In genomic region chr15:85716045-85716444, GRCm38 (mm10) we compare ENCODE assay signal across 9 mouse cellular contexts. TPM values are rescaled to one million over a fixed set of nuclear protein-coding genes. Genes with fewer than 3 reads are reported as not detected.
A peak's percentile ranks its signal among the peaks of the same experiment; 100 is the strongest.
DNase-seq lines count a peak whose midpoint lies in the region; ATAC-seq and TF ChIP-seq lines count a peak whose summit lies in the region.
"Had no signal": no experiment of that assay in that cellular context is flagged by ENCODE, and none has a peak within 500 bp of the region (broad histone marks: within the 10 kb centered on the region; RNA-seq: fewer than 3 reads in every experiment).

No protein-coding gene starts in this region.

- TF ChIP-seq POLR2A in bone marrow macrophage, adult 2 months (IDR thresholded peaks at IDR 0.05; ENCODE audit: borderline replicate concordance, low read depth, low read length), result no peak

- no peaks in the 10 kb centered on the region for H3K9me3 ChIP-seq in G1E (replicated peaks)
- no peaks in the 10 kb centered on the region for H3K9me3 ChIP-seq in embryonic facial prominence, embryonic 13.5 days
- H3K9me3 ChIP-seq: limb, embryonic 15.5 days had no signal

- H3K4me3 ChIP-seq in G1E (ENCODE audit: low read depth, low read length), result no peak overlapping the region
- no peak overlapping the region for H3K4me3 ChIP-seq in bone marrow macrophage, adult 2 months (ENCODE audit: insufficient read depth, low read length)
- no peak overlapping the region for H3K4me3 ChIP-seq in embryonic facial prominence, embryonic 13.5 days
- H3K4me3 ChIP-seq: limb, embryonic 15.5 days had no signal

- no peak overlapping the region for H3K4me2 ChIP-seq in embryonic facial prominence, embryonic 13.5 days
- H3K4me2 ChIP-seq: limb, embryonic 15.5 days had no signal

- no peaks in the 10 kb centered on the region for H3K36me3 ChIP-seq in G1E (replicated peaks)
- H3K36me3 ChIP-seq in embryonic facial prominence, embryonic 13.5 days, result no peaks in the 10 kb centered on the region
- H3K36me3 ChIP-seq: limb, embryonic 15.5 days had no signal

- TF ChIP-seq CTCF in G1E (IDR thresholded peaks at IDR 0.05; ENCODE audit: low read depth, low read length), result peak; percentile 66
- TF ChIP-seq CTCF in bone marrow macrophage, adult 2 months (IDR thresholded peaks at IDR 0.05; ENCODE audit: low read depth, low read length), result peak; percentile 78

- peak; percentile 71 for DNase-seq in G1E (ENCODE audit: low spot score)
- peak; percentile 84 to 92 for DNase-seq in heart, postnatal 14 days
- peak; percentile 79 for DNase-seq in layer of hippocampus, adult 9-11 months
- DNase-seq in lung, postnatal 36 days, result peak; percentile 92
- DNase-seq in right cerebral cortex, postnatal 10 days (ENCODE audit: low spot score in 2 of 2), result peak; percentile 86 to 88
- DNase-seq in urinary bladder, postnatal 25 days (ENCODE audit: low spot score), result peak; percentile 89

- intact Hi-C loops in heart, postnatal 14 days (cut with DNase I), result loop anchor here (1.0 to 10.0 kb wide), 5 partner anchors 125 to 421 kb away; no protein-coding TSS in a partner anchor

- WGBS in embryonic facial prominence, embryonic 13.5 days, result 9% methylated on average over 7 of the region's 7 CpGs

- H3K4me1 ChIP-seq in G1E (ENCODE audit: insufficient read depth, low read depth, low read length), result peaks cover 7% of the 10 kb centered on the region; the same call in 1 of the 2 replicates
- no peaks in the 10 kb centered on the region for H3K4me1 ChIP-seq in bone marrow macrophage, adult 2 months (ENCODE audit: control insufficient read depth, insufficient read depth, low read length)
- peaks cover 5% of the 10 kb centered on the region; the same call in 1 of the 2 replicates for H3K4me1 ChIP-seq in embryonic facial prominence, embryonic 13.5 days

- H3K27me3 ChIP-seq in G1E (ENCODE audit: insufficient read depth, low read length), result peaks cover 23% of the 10 kb centered on the region
- H3K27me3 ChIP-seq in embryonic facial prominence, embryonic 13.5 days, result peaks cover 11% of the 10 kb centered on the region

- ATAC-seq in G1E (ENCODE audit: extremely low read depth, insufficient number of reproducible peaks, low FRiP score, poor library complexity, severe bottlenecking), result peak; percentile 62
- 0 out of 2 replicates have a peak, but pooled peaks have one; percentile 15 for ATAC-seq in embryonic facial prominence, embryonic 13.5 days (ENCODE audit: insufficient number of reproducible peaks, insufficient read depth, low FRiP score, low TSS enrichment, low read depth)

- H3K9ac ChIP-seq in embryonic facial prominence, embryonic 13.5 days, result no peak overlapping the region
- H3K9ac ChIP-seq: limb, embryonic 15.5 days had no signal

- H3K27ac ChIP-seq in bone marrow macrophage, adult 2 months (ENCODE audit: insufficient read depth, low read depth, low read length), result no peak overlapping the region
- H3K27ac ChIP-seq in embryonic facial prominence, embryonic 13.5 days, result no peak overlapping the region
- H3K27ac ChIP-seq: limb, embryonic 15.5 days had no signal

RNA-seq across cellular contexts. Expression of gene Ppara, which starts 18.7 kb away (rescaled TPM):
- not detected in 2 replicates for total RNA-seq in G1E (2014; fragmentation: Nextera tagmentation)
- total RNA-seq in G1E (2017), result 0.11 TPM in 1 of 2 replicates, not detected in the other
- polyA plus RNA-seq in G1E (2012), result not detected in 2 replicates
- polyA plus RNA-seq in bone marrow macrophage, adult 2 months (2012; ENCODE audit: insufficient read depth, insufficient read length, missing spikeins), result not detected in 2 replicates
- 2.8 and 3.3 TPM in 2 replicates for polyA plus RNA-seq in embryonic facial prominence, embryonic 13.5 days (2015; fragmentation: Nextera tagmentation; extraction: Ambion mirVana)
- total RNA-seq in heart, postnatal 14 days (2021), result 10 to 100 TPM; 50.7 to 60.1 TPM
